In genomic region chr11:75560530-75561409, GRCm38 (mm10) we compare ENCODE assay signal across 12 mouse cellular contexts. TPM values are rescaled to one million over a fixed set of nuclear protein-coding genes. Genes with fewer than 3 reads are reported as not detected.
DNase-seq lines count a peak whose midpoint lies in the region; ATAC-seq and TF ChIP-seq lines count a peak whose summit lies in the region.
"Had no signal": no experiment of that assay in that cellular context is flagged by ENCODE, and none has a peak within 500 bp of the region (broad histone marks: within the 10 kb centered on the region; RNA-seq: fewer than 3 reads in every experiment).

No protein-coding gene starts in this region.

- 76% methylated on average over 14 of the region's 14 CpGs for WGBS in heart, embryonic 10.5 days
- WGBS in spleen, adult 2 months: 49% methylated on average over 14 of the region's 14 CpGs

- ATAC-seq in granulocyte monocyte progenitor cell, adult 5-6 weeks (replicated peaks; ENCODE audit: poor library complexity, severe bottlenecking): peak; percentile 36

- no peak overlapping the region for H3K4me3 ChIP-seq in heart, embryonic 10.5 days
- peak overlapping the region; percentile 20; the same call in 1 of the 2 replicates for H3K4me3 ChIP-seq in spleen, adult 2 months (ENCODE audit: extremely low read depth, insufficient read depth, insufficient read length)
- H3K4me3 ChIP-seq: forebrain, embryonic 10.5 days; liver, embryonic 15.5 days; midbrain, embryonic 12.5 days had no signal

- H3K27me3 ChIP-seq in heart, embryonic 10.5 days (ENCODE audit: insufficient read depth, poor library complexity, severe bottlenecking): peaks cover 6% of the 10 kb centered on the region; the same call in 1 of the 2 replicates
- H3K27me3 ChIP-seq in spleen, adult 2 months (ENCODE audit: control insufficient read depth, insufficient read depth, low read length): no peaks in the 10 kb centered on the region
- H3K27me3 ChIP-seq: liver, embryonic 15.5 days; midbrain, embryonic 12.5 days had no signal

- peaks cover 11% of the 10 kb centered on the region; the same call in 1 of the 2 replicates for H3K36me3 ChIP-seq in heart, embryonic 10.5 days
- peaks cover 18% of the 10 kb centered on the region for H3K36me3 ChIP-seq in spleen, adult 2 months (ENCODE audit: control insufficient read depth, insufficient read depth, low read length)
- H3K36me3 ChIP-seq: liver, embryonic 15.5 days had no signal

- TF ChIP-seq POLR2A in spleen, adult 2 months (IDR thresholded peaks at IDR 0.05; ENCODE audit: low read depth, low read length): peak; percentile 25; the same call in 1 of the 2 replicates

- H3K27ac ChIP-seq in heart, embryonic 10.5 days: 0 out of 2 replicates have a peak overlapping the region, but pooled peaks have one; percentile 9
- H3K27ac ChIP-seq in spleen, adult 2 months (ENCODE audit: insufficient read depth, low read length): peak overlapping the region; percentile 84
- H3K27ac ChIP-seq: forebrain, embryonic 10.5 days; liver, embryonic 15.5 days; midbrain, embryonic 12.5 days had no signal

- H3K9me3 ChIP-seq in heart, embryonic 10.5 days: no peaks in the 10 kb centered on the region
- H3K9me3 ChIP-seq: forebrain, embryonic 10.5 days; liver, embryonic 15.5 days; midbrain, embryonic 12.5 days had no signal

- TF ChIP-seq CTCF in spleen, adult 2 months (IDR thresholded peaks at IDR 0.05; ENCODE audit: extremely low read depth, insufficient read depth, insufficient read length, insufficient replicate concordance): no peak

- peaks cover 48% of the 10 kb centered on the region for H3K4me1 ChIP-seq in heart, embryonic 10.5 days
- H3K4me1 ChIP-seq in spleen, adult 2 months (ENCODE audit: control insufficient read depth, insufficient read depth, insufficient read length): peaks cover 20% of the 10 kb centered on the region
- H3K4me1 ChIP-seq: midbrain, embryonic 12.5 days had no signal

- no peak for DNase-seq in heart, embryonic 10.5 days (ENCODE audit: low spot score)
- DNase-seq in heart, adult 9 months (ENCODE audit: low spot score in 2 of 2): no peak
- peak; percentile 31 for DNase-seq in CD4-positive helper T cell, adult 2 months (ENCODE audit: low read depth, low spot score)
- DNase-seq in spleen, adult 2 months (ENCODE audit: low read depth in 1 of 2, low spot score in 2 of 2): peak; percentile 72 to 73
- DNase-seq in layer of hippocampus, adult 8-10 months (ENCODE audit: low spot score in 2 of 2): no peak
- DNase-seq in Muller cell, postnatal 12 days (ENCODE audit: inconsistent ontology term): no peak
- no peak for DNase-seq in kidney, postnatal 36 days
- DNase-seq: adrenal gland, adult 2 months had no signal

RNA-seq across cellular contexts. Expression of gene Pitpna, which starts 27.1 kb away (rescaled TPM):
- polyA plus RNA-seq in heart, embryonic 10.5 days (2016; fragmentation: Nextera tagmentation; extraction: Ambion mirVana): 56.1 and 80.1 TPM in 2 replicates
- 141 and 143 TPM in 2 replicates for total RNA-seq in granulocyte monocyte progenitor cell, adult 5-6 weeks (2014; fragmentation: Nextera tagmentation)
- total RNA-seq in granulocyte monocyte progenitor cell, adult 5-6 weeks (2017): 58.0 and 74.5 TPM in 2 replicates
- polyA plus RNA-seq in spleen, adult 2 months (2012; rRNA removed): 51.7 and 54.1 TPM in 2 replicates
- total RNA-seq in layer of hippocampus, adult 8-10 months (2022): 100 to 1,000 TPM; 264 to 282 (median 275) TPM

RNA-seq across cellular contexts. Expression of gene Slc43a2, which starts 29.3 kb away (rescaled TPM):
- polyA plus RNA-seq in heart, embryonic 10.5 days (2016; fragmentation: Nextera tagmentation; extraction: Ambion mirVana): 5.5 and 6.4 TPM in 2 replicates
- 12.7 and 20.1 TPM in 2 replicates for total RNA-seq in granulocyte monocyte progenitor cell, adult 5-6 weeks (2014; fragmentation: Nextera tagmentation)
- total RNA-seq in granulocyte monocyte progenitor cell, adult 5-6 weeks (2017): 6.2 and 7.3 TPM in 2 replicates
- 57.3 and 62.8 TPM in 2 replicates for polyA plus RNA-seq in spleen, adult 2 months (2012; rRNA removed)
- 10 to 100 TPM; 42.6 to 55.5 (median 52.7) TPM for total RNA-seq in layer of hippocampus, adult 8-10 months (2022)

RNA-seq across cellular contexts. Expression of gene Scarf1, which starts 47.4 kb away (rescaled TPM):
- 13.6 and 15.8 TPM in 2 replicates for polyA plus RNA-seq in heart, embryonic 10.5 days (2016; fragmentation: Nextera tagmentation; extraction: Ambion mirVana)
- 2.0 and 3.8 TPM in 2 replicates for total RNA-seq in granulocyte monocyte progenitor cell, adult 5-6 weeks (2014; fragmentation: Nextera tagmentation)
- total RNA-seq in granulocyte monocyte progenitor cell, adult 5-6 weeks (2017): 2.3 and 3.4 TPM in 2 replicates
- 11.5 and 13.5 TPM in 2 replicates for polyA plus RNA-seq in spleen, adult 2 months (2012; rRNA removed)
- 1 to 10 TPM; 1.1 to 1.6 (median 1.4) TPM for total RNA-seq in layer of hippocampus, adult 8-10 months (2022)

RNA-seq across cellular contexts. Expression of gene Rilp, which starts 50.9 kb away (rescaled TPM):
- polyA plus RNA-seq in heart, embryonic 10.5 days (2016; fragmentation: Nextera tagmentation; extraction: Ambion mirVana): 0.76 and 0.78 TPM in 2 replicates
- total RNA-seq in granulocyte monocyte progenitor cell, adult 5-6 weeks (2014; fragmentation: Nextera tagmentation): 0.17 TPM in 1 of 2 replicates, not detected in the other
- 0.22 TPM in 1 of 2 replicates, not detected in the other for total RNA-seq in granulocyte monocyte progenitor cell, adult 5-6 weeks (2017)
- 1.1 and 1.6 TPM in 2 replicates for polyA plus RNA-seq in spleen, adult 2 months (2012; rRNA removed)
- total RNA-seq in layer of hippocampus, adult 8-10 months (2022): 1 to 10 TPM; 1.1 to 2.3 (median 1.6) TPM

Comparison
In these comparisons a context has a peak if more than half of its experiments do, and no peak if none do; other contexts are left out.
1. DNase-seq: peak in CD4-positive helper T cell, adult 2 months (single experiment) and spleen, adult 2 months (2 of 2); none in heart, embryonic 10.5 days (single experiment), heart, adult 9 months (0 of 2), layer of hippocampus, adult 8-10 months (0 of 2), Muller cell, postnatal 12 days (single experiment) and kidney, postnatal 36 days (0 of 2).